Mouse (Mus musculus): ENCODE measurements around the gene Kif16b. TPM values are rescaled to one million over a fixed set of nuclear protein-coding genes. Genes with fewer than 3 reads are reported as not detected.

Kif16b gene
- total and polyA plus RNA-seq, 2 experiments from 2014 or later, result 2.7 to 9.9 TPM

- H3K9me3 ChIP-seq (ENCODE audit: low read length), result no peaks in the 10 kb centered on the region
- no peak overlapping the region for H3K9ac ChIP-seq
- H3K4me3 ChIP-seq (ENCODE audit: low read depth, low read length), result no peak overlapping the region
- no peaks in the 10 kb centered on the region for H3K36me3 ChIP-seq (ENCODE audit: insufficient read depth)
- ATAC-seq (no peak), DNase-seq (no peak)
- no peaks in the 10 kb centered on the region for H3K27me3 ChIP-seq (ENCODE audit: insufficient read depth, low read length)
- WGBS, result 86% methylated on average over 2 of the region's 2 CpGs
- no peaks in the 10 kb centered on the region for H3K4me1 ChIP-seq (ENCODE audit: insufficient read depth)
- H3K27ac ChIP-seq (ENCODE audit: low read depth, low read length), result no peak overlapping the region
- no peak for TF ChIP-seq CTCF (IDR thresholded peaks at IDR 0.05; ENCODE audit: low read depth)
- no peak overlapping the region for H3K4me2 ChIP-seq (ENCODE audit: low read depth)
Measured at GRCm38 (mm10) chr2:142874562-142874961, 26.8 kb downstream of the Kif16b start.

- Histone ChIP-seq H3K27me3 (ENCODE audit: insufficient read depth, low read length) (no peaks in the 10 kb centered on the region), H3K9me3 (ENCODE audit: low read length) (no peaks in the 10 kb centered on the region), H3K4me1 (ENCODE audit: insufficient read depth) (no peaks in the 10 kb centered on the region), H3K27ac (ENCODE audit: low read depth, low read length) (no peak overlapping the region), H3K4me3 (ENCODE audit: low read depth, low read length) (no peak overlapping the region), H3K9ac (no peak overlapping the region), H3K36me3 (ENCODE audit: insufficient read depth) (no peaks in the 10 kb centered on the region), H3K4me2 (ENCODE audit: low read depth) (no peak overlapping the region)
- ATAC-seq, result no peak
- peak; percentile 31 for DNase-seq
- WGBS, result 71% methylated on average over 8 of the region's 8 CpGs
- no peak for TF ChIP-seq CTCF (IDR thresholded peaks at IDR 0.05; ENCODE audit: low read depth)
Measured at GRCm38 (mm10) chr2:142870055-142870454, 31.3 kb downstream of the Kif16b start.

- Histone ChIP-seq H3K4me3 (ENCODE audit: low read depth, low read length) (no peak overlapping the region), H3K36me3 (ENCODE audit: insufficient read depth) (no peaks in the 10 kb centered on the region), H3K9ac (no peak overlapping the region), H3K27ac (ENCODE audit: low read depth, low read length) (no peak overlapping the region), H3K4me1 (ENCODE audit: insufficient read depth) (no peaks in the 10 kb centered on the region), H3K27me3 (ENCODE audit: insufficient read depth, low read length) (no peaks in the 10 kb centered on the region), H3K4me2 (ENCODE audit: low read depth) (no peak overlapping the region), H3K9me3 (ENCODE audit: low read length) (no peaks in the 10 kb centered on the region)
- TF ChIP-seq CTCF (IDR thresholded peaks at IDR 0.05; ENCODE audit: low read depth), result no peak
- ATAC-seq (no peak), DNase-seq (no peak)
- WGBS, result 92% methylated on average over 2 of the region's 2 CpGs
Measured at GRCm38 (mm10) chr2:142867481-142867880, 33.9 kb downstream of the Kif16b start.

GRCm38 (mm10) chr2:142860994-142861393, 40.3 kb downstream of the Kif16b start:
- no peaks in the 10 kb centered on the region for H3K9me3 ChIP-seq (ENCODE audit: low read length)
- no peaks in the 10 kb centered on the region for H3K27me3 ChIP-seq (ENCODE audit: insufficient read depth, low read length)
- no peak overlapping the region for H3K4me3 ChIP-seq (ENCODE audit: low read depth, low read length)
- no peaks in the 10 kb centered on the region for H3K4me1 ChIP-seq (ENCODE audit: insufficient read depth)
- no peak for TF ChIP-seq CTCF (IDR thresholded peaks at IDR 0.05; ENCODE audit: low read depth)
- H3K9ac ChIP-seq, result no peak overlapping the region
- 79% methylated on average over 6 of the region's 6 CpGs for WGBS
- no peak for DNase-seq
- H3K27ac ChIP-seq (ENCODE audit: low read depth, low read length), result no peak overlapping the region
- H3K4me2 ChIP-seq (ENCODE audit: low read depth), result no peak overlapping the region
- no peaks in the 10 kb centered on the region for H3K36me3 ChIP-seq (ENCODE audit: insufficient read depth)
- no peak for ATAC-seq

GRCm38 (mm10) chr2:142859452-142859851, 41.9 kb downstream of the Kif16b start:
- Histone ChIP-seq H3K9me3 (ENCODE audit: low read length) (no peaks in the 10 kb centered on the region), H3K4me1 (ENCODE audit: insufficient read depth) (no peaks in the 10 kb centered on the region), H3K9ac (no peak overlapping the region), H3K27me3 (ENCODE audit: insufficient read depth, low read length) (no peaks in the 10 kb centered on the region), H3K4me3 (ENCODE audit: low read depth, low read length) (no peak overlapping the region), H3K27ac (ENCODE audit: low read depth, low read length) (no peak overlapping the region), H3K36me3 (ENCODE audit: insufficient read depth) (no peaks in the 10 kb centered on the region), H3K4me2 (ENCODE audit: low read depth) (no peak overlapping the region)
- ATAC-seq, result peak; percentile 54
- peak; percentile 63 for DNase-seq
- 54% methylated on average over 4 of the region's 4 CpGs for WGBS
- TF ChIP-seq CTCF (IDR thresholded peaks at IDR 0.05; ENCODE audit: low read depth), result peak; percentile 80

GRCm38 (mm10) chr2:142838775-142839174, 62.6 kb downstream of the Kif16b start:
- DNase-seq, result no peak
- WGBS, result 39% methylated on average over 3 of the region's 3 CpGs
- no peaks in the 10 kb centered on the region for H3K27me3 ChIP-seq (ENCODE audit: insufficient read depth, low read length)
- no peak overlapping the region for H3K4me2 ChIP-seq (ENCODE audit: low read depth)
- H3K27ac ChIP-seq (ENCODE audit: low read depth, low read length), result no peak overlapping the region
- no peaks in the 10 kb centered on the region for H3K36me3 ChIP-seq (ENCODE audit: insufficient read depth)
- no peak for ATAC-seq
- H3K9me3 ChIP-seq (ENCODE audit: low read length), result no peaks in the 10 kb centered on the region
- H3K9ac ChIP-seq, result no peak overlapping the region
- H3K4me1 ChIP-seq (ENCODE audit: insufficient read depth), result no peaks in the 10 kb centered on the region
- no peak for TF ChIP-seq CTCF (IDR thresholded peaks at IDR 0.05; ENCODE audit: low read depth)
- no peak overlapping the region for H3K4me3 ChIP-seq (ENCODE audit: low read depth, low read length)

- Histone ChIP-seq H3K27ac (ENCODE audit: low read depth, low read length) (no peak overlapping the region), H3K9ac (no peak overlapping the region), H3K4me3 (ENCODE audit: low read depth, low read length) (no peak overlapping the region), H3K9me3 (ENCODE audit: low read length) (no peaks in the 10 kb centered on the region), H3K36me3 (ENCODE audit: insufficient read depth) (no peaks in the 10 kb centered on the region), H3K4me2 (ENCODE audit: low read depth) (no peak overlapping the region), H3K4me1 (ENCODE audit: insufficient read depth) (no peaks in the 10 kb centered on the region), H3K27me3 (ENCODE audit: insufficient read depth, low read length) (no peaks in the 10 kb centered on the region)
- WGBS, result 19% methylated on average over 1 of the region's 1 CpGs
- ATAC-seq (no peak), DNase-seq (no peak)
- no peak for TF ChIP-seq CTCF (IDR thresholded peaks at IDR 0.05; ENCODE audit: low read depth)
Measured at GRCm38 (mm10) chr2:142838118-142838517, 63.2 kb downstream of the Kif16b start.

- H3K27ac ChIP-seq (ENCODE audit: low read depth, low read length), result no peak overlapping the region
- DNase-seq (no peak), ATAC-seq (no peak)
- H3K9me3 ChIP-seq (ENCODE audit: low read length), result no peaks in the 10 kb centered on the region
- no peaks in the 10 kb centered on the region for H3K36me3 ChIP-seq (ENCODE audit: insufficient read depth)
- H3K9ac ChIP-seq, result no peak overlapping the region
- no peaks in the 10 kb centered on the region for H3K4me1 ChIP-seq (ENCODE audit: insufficient read depth)
- H3K4me2 ChIP-seq (ENCODE audit: low read depth), result no peak overlapping the region
- H3K27me3 ChIP-seq (ENCODE audit: insufficient read depth, low read length), result no peaks in the 10 kb centered on the region
- H3K4me3 ChIP-seq (ENCODE audit: low read depth, low read length), result no peak overlapping the region
- 91% methylated on average over 3 of the region's 3 CpGs for WGBS
- no peak for TF ChIP-seq CTCF (IDR thresholded peaks at IDR 0.05; ENCODE audit: low read depth)
Measured at GRCm38 (mm10) chr2:142834751-142835150, 66.6 kb downstream of the Kif16b start.
